Mouse (Mus musculus): ENCODE measurements around the gene Hspb3. TPM values are rescaled to one million over a fixed set of nuclear protein-coding genes. Genes with fewer than 3 reads are reported as not detected.

Hspb3 gene
- polyA plus RNA-seq, 1 experiment from 2014 or later: 0.42 TPM

DNA sequence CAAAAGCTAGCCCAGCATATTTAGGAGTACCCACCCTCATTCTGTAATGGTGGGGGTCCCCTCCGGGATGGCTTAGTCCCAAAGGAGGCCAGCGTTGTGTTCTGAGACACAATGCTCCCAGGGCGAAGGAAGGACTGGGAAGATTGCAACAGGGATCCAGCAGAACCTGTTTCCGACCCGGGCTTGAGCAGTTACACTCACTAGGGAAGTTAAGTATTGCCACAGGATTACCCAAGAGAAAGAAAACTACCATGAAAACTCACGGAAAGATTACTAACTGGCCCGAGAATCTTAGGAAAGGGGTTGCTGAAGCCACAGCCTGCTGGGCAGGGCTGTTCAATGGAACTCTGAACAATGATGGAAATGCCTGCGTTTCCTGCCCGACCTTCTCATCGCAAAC lies 49.6 kb downstream of the Hspb3 start:
- Histone ChIP-seq H3K4me1 (peaks cover 70% of the 10 kb centered on the region), H3K9me3 (no peaks in the 10 kb centered on the region), H3K9ac (no peak overlapping the region), H3K36me3 (replicated peaks) (0 out of 2 replicates have a peak, but pooled peaks cover 3% of the 10 kb centered on the region), H3K4me3 (replicated peaks) (0 out of 2 replicates have a peak overlapping the region, but pooled peaks have one; percentile 14), H3K27ac (no peak overlapping the region), H3K4me2 (peak overlapping the region; percentile 22), H3K27me3 (no peaks in the 10 kb centered on the region)
- no peak for ATAC-seq (ENCODE audit: low FRiP score)
- 43% methylated on average over 10 of the region's 10 CpGs for WGBS

DNA sequence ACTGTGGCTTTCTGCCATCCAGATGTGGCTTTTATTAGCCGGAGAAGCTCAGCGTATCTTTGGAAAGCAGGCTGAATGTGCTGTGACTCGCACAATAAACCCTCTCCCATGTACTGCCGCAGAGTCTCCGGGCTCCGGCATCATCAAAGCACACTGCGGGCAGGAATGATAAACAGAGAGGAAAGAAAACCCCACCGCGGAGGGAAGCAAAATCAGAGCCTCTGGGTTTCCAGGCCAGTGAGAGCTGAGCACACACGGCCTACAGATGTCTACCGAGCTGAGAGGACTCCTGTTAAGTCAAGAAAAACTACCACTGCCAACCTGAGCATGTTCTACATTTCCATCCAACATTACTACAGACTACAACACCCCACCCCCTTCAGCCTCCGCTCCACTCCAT lies 50.1 kb downstream of the Hspb3 start:
- no peak overlapping the region for H3K9ac ChIP-seq
- peak overlapping the region; percentile 14; the same call in 1 of the 2 replicates for H3K4me3 ChIP-seq (replicated peaks)
- WGBS: 38% methylated on average over 12 of the region's 12 CpGs
- peak overlapping the region; percentile 22 for H3K4me2 ChIP-seq
- ATAC-seq (ENCODE audit: low FRiP score): no peak
- H3K27me3 ChIP-seq: no peaks in the 10 kb centered on the region
- no peaks in the 10 kb centered on the region for H3K9me3 ChIP-seq
- 0 out of 2 replicates have a peak, but pooled peaks cover 3% of the 10 kb centered on the region for H3K36me3 ChIP-seq (replicated peaks)
- peaks cover 72% of the 10 kb centered on the region for H3K4me1 ChIP-seq
- no peak overlapping the region for H3K27ac ChIP-seq

Other genes starting within 250 kb of the Hspb3 start
- 15.3 and 18.2 TPM in 2 replicates for gene Snx18, start 45.1 kb downstream of the Hspb3 start, polyA plus RNA-seq (2016; fragmentation: Nextera tagmentation; extraction: Ambion mirVana)
- 15.7 and 16.9 TPM in 2 replicates for gene Arl15, start 130.8 kb upstream of the Hspb3 start, polyA plus RNA-seq (2016; fragmentation: Nextera tagmentation; extraction: Ambion mirVana)

Data from forebrain, embryonic 12.5 days (tissue).